Mouse (Mus musculus) right cerebral cortex, postnatal 4 days (tissue): ENCODE data around the gene Gucy2c.

Experiments used
- DNase-seq: peaks from one replicate; pipeline ENCODE4 v3.0.0-alpha.2; 2022

Gene Gucy2c

DNA sequence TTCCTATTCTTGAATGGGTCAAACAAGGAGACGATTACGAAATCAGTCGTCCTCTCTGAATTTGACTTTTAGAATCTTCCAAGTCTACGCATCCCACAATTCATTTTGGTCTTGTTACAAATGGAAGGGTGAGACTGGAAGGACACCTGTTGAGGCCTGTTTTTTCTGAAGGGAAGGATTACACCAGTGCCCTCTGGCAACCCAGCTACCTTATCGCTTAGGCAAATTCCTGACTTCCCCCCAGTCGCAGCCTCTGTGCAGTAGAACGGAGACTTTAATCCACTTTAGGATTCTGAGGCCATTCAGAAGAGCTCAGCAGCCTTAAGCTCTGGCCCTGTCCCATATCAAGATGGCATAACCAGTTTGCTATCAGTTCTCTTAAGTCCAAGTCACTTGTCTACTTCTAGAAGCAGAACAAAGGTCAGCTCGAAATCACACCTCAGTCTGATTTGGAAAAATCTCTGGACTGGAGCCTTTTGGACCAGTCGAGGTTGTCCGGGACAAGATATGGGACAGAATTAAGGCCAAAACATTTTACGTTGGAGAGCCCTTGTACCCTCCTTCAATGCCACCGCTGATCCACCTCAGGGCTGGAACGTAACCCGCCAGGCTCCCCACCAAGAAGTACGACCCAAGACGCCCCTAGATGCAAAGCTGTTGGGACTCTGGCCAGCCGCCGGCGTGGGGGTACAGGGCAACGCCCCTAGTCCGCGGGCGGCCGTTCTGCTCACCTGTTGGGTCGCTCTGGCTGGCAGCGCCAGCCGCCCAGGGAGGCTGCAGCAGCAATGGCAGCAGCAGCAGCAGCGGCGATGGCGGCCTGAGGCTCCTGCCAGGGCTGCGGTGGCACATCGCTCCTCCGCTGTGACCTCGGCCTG lies 120.5 kb downstream of the Gucy2c start:
- DNase-seq: no peak

DNA sequence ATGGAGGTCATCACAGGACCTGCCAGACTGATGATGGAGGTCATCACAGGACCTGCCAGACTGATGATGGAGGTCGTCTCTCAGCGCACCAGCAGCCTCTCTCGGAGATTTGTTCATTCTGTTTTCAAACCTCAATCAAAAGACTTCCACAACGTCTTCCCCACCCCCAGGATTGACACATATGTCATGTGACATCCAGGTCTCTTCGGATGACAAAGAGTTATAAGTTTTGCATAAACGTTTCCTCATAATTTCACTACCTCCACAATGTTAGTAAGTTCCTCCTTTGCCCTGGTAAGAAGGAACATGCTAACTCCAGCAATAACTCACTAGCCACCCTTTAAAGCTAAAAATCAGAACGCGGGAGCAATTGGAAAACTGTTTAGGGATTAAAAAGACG lies 122.3 kb downstream of the Gucy2c start:
- DNase-seq: no peak

DNA sequence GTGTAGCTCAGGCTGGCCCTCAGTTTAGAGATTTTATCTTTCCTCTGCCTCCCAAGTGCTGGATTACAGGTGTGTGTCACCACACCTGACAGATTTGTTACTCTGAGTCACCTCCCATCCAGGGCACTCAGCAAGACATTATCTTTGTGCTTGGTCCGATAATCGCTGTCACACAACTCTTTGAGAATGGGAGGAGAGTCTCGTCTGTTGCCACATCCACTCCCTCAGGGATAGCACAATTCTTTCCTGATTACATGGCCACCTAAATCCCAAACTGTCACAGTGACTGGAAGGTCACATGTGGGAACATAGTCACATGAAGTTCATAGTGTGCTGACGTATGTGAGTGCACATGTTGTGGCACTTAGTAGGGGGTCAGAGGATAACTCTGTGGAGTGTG lies 123.3 kb downstream of the Gucy2c start:
- DNase-seq: no peak

DNA sequence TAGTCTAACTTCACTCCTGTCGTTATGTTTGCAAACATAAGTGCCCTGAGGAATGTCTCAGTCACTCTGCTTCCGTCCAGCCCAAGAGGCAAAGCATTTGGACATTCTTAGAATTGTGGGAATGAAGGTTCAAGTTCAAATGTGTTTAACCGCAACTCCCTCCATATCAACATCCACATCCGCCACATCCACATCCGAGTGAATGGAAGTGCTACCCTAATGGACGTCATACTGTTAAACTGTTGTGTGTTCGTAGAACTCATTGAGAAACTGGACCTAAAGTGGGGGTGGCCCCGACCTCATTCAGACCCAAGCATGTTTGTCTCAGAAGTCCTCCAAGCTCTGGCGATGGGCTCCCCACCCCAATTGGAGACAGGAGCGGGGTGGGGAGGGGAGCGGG lies 125.8 kb downstream of the Gucy2c start:
- no peak for DNase-seq

DNA sequence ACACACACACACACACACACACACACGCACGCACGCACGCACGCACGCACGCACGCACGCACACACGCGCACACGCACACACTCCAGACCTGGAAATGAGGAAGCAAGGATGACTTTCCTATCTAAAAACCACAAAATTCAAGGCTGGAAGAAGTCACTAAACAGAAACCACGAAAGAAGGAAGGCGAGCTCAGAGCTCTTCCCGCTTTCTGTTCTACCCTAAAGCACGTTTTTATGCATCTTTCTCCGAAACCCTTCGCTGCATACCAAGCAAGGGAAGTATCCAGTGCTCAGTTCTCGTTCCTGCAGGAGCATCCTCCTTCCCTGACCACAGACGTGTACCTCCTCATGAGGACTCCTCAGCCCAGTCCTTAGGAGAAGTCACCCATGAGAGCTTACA lies 127.1 kb downstream of the Gucy2c start:
- DNase-seq: no peak

DNA sequence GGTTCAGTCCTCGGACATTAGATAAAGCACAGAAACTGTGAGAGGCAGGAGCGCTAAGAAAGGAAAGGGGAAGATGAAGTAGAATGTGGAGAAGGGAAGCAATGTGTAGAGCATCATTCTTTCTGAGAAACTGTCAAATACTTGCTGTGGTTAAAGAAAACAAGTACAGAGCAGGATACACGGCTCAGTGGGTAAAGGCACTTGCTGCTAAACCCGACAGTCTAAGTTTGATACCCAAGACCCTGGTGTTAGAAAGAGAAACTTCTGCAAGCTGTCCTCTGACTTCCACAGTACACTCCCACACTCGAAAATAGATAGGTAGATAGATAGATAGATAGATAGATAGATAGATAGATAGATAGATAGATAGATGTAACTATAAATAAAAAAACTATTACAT lies 128.2 kb downstream of the Gucy2c start:
- no peak for DNase-seq

DNA sequence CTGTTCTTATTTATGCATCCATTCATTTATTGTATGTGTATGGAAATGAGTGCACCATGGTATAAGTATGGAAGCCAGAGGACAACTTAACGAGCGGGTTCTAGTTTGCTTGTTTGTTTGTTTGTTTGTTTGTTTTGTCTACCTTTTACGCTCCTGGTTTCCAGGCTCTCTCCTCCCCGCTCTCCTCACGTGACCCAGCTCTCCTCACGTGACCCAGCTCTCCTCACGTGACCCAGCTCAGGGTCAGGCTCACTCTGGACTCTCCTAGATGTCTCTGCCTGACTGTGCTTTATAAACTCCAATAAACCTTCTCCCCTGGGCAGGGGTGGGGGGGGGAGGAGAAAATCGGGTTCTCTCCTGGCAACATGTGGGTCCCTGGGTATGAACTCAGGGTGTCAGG lies 130.9 kb downstream of the Gucy2c start:
- DNase-seq: no peak

DNA sequence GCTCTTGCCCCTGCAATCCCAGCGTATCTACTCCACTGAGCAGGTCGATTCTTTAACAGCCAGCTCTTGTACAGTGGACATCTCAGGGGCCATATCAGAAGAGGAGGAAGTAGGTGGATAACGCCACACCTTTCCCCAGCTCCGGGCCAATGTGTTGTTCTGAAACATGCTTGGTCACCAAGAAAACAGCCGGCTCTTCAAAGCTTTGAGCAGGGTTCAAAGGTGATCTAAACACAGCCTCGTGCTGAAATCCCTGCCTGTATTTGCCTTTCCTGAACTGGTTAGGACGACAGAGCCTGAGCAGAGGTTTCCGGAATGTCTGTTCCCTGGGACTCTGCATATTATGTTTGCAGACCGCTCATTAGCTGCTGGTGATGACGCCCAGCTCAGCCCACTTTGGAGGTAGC lies 134.1 kb downstream of the Gucy2c start:
- DNase-seq: no peak
